Mouse (Mus musculus): ENCODE measurements around the gene Mmp28.

Mmp28 gene

GRCm38 (mm10) chr11:83447612-83448011, 15.3 kb downstream of the Mmp28 start:
- DNase-seq = no peak

DNA sequence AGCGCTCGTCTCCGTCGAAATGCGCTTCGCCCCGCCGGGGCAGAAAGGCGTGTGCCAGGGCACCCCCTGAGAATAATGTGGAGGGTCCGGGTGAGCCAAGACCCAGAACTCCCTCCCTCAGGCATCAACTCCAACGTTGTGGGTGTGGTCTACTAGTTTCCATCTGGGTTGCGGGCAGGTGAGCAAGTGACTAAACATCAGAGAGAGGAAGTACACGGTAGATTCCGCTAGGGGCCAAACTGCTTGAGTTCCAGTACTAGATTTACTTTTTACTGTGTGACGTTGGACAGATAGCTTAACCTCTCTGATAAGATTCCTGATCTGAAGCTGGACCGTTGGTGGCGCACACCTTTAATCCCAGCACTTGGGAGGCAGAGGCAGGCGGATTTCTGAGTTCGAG, 17.9 kb downstream of the Mmp28 start:
- no peak for DNase-seq

GRCm38 (mm10) chr11:83443824-83444223, 19.0 kb downstream of the Mmp28 start:
- DNase-seq = no peak

- no peak for DNase-seq
Measured at GRCm38 (mm10) chr11:83442596-83443267, 20.1 kb downstream of the Mmp28 start.

DNA sequence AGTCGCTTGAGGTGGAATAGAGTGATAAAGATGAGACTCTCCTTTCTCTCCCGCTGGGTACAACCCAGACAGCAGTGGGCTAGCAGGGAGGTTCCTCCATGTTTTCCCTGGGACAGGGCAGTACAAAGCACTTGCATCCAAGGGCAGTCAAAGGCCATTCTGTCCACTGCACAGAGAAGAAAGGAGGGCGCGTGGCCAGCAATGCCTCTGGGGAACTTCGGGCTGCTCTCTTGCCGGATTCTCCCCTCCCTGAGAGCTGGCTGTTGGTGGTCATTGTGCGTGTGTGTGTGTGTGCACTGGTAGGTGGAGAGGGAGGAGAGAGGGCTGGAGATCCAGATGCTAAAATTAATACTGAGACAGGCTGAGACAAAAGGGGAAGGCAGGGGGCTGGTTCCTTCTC, 21.6 kb downstream of the Mmp28 start:
- DNase-seq = no peak

- DNase-seq = peak; percentile 68 to 74
Measured at GRCm38 (mm10) chr11:83440081-83441064, 22.5 kb downstream of the Mmp28 start.

- DNase-seq = no peak
Measured at GRCm38 (mm10) chr11:83439426-83440060, 23.3 kb downstream of the Mmp28 start.

GRCm38 (mm10) chr11:83437377-83437776, 25.5 kb downstream of the Mmp28 start, which contains the start of gene 1700020L24Rik:
Gene 1700020L24Rik, plus strand, starts transcription at chr11:83437677.
- no peak for DNase-seq

DNA sequence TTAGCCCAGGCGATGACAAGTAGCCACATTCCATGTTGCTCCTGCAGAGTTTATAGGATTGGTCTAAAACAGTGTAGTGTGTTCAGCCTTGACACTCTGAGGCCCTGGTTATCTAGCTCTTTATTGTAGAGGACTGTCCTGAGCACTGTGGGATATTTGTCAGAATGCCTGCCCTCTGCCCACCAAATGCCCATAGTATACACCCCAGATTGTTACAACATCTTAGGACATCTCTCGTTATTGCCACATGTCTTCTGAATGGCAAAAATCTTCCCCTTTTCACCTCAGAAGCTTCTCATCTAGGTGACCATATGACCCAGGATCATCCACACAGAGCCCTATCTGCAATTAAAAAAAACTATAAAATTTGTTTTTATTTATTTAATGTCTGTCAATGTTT, 30.3 kb downstream of the Mmp28 start:
- no peak for DNase-seq

DNA sequence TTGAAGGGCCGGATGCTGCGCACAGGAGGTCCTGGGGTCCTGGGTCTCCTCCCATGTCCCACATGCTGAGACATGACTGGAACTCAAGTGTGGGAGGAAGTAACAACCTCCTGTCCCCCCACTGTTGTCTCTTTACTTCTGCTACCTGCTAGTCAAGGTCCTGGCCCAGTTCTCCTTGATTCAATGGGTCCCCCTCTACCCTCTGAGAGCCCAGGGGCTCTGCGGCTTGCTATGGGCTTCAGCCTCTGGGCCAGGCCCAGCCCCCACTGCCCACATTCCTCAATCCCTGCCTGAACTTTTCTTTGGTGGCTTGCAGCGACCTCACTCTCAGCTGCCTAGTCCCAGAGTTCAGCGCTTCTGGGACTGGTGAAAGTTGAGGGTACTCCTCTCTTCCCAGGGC, 33.5 kb downstream of the Mmp28 start, which contains the start of gene Gas2l2:
TSS of gene Gas2l2 (minus strand) at position 101 of the 400 bp plus-strand sequence.
- DNase-seq = no peak

DNA sequence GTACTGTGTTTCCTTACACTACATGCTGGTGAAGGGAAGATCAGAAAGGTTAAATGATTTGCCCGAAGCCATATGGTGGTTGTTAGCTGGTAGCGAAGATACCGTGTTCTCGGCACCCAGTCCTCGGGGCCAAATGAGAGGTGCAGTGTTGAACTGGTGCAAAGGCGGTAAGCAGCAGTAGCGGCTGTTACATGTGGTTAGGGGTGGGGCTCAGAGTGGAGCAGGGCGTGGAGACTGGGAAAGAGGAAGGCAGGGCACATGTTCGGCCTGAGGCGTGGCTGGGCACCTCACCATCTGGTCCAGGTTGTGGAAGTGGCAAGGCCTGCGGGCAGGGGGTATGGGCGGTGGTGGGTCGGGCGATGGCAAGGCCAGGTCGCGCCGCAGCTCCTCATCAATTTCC, 35.9 kb downstream of the Mmp28 start:
- DNase-seq = no peak

DNA sequence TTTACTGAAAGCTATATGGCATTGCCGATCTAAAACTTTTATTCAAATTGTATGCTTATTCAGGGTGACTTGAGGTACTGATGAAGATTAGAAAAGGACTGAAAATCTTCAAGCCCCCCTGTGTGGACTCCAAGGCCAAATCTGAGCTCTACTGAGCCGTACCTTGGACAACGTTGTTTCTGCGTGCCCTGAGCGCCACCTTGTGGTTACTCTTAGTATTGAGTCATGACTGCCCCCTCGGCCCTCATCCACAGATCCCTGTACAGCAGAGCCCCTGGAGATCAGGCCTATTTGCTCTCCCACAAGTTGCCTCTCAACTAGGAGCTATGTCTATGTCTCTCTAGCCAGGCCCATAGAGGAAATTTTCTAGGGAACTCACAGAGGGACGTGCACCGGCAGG, 38.2 kb downstream of the Mmp28 start:
- DNase-seq = no peak

DNA sequence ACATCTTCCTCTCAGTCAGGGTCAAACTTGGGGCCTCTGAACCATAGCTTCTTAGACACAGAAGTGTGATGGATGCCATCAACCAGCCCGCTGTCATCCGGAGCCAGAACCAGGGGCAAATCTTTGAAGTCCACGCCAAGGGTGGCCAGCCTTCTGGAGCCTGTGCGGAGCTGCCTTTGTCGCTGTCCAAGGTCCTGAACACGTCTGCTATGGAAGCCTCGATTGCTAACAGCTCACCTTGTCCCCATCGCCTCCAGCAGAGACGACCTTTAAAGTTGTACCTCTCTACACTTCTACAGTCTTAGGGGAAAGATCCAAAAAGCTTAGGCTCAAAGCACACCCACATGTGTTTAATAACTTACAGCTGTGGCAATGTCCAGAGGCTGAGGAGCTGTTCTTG, 41.6 kb downstream of the Mmp28 start:
- DNase-seq = no peak

GRCm38 (mm10) chr11:83420338-83420737, 42.5 kb downstream of the Mmp28 start:
- DNase-seq = no peak

- no peak for DNase-seq
Measured at GRCm38 (mm10) chr11:83418566-83418965, 44.3 kb downstream of the Mmp28 start.

DNA sequence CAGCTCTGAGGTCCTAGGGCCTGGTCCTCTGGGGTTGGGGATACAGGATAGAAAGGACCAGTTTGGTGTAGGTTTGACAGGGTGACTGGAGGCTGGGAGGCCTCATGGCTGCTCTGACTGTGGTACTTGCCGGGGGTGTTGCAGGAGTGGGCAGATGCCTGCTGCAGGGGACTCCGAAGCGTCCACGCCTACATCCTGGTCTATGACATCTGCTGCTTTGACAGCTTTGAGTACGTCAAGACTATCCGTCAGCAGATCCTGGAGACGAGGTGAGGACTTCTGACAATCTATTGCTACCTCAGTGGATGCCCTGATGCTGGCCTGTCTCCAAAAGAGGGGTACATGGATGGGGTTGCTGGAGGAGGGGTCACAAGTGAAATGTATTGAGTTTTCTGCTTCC, 45.2 kb downstream of the Mmp28 start:
- DNase-seq = no peak

- DNase-seq = peak; percentile 25 to 33
Measured at GRCm38 (mm10) chr11:83417080-83417479, 45.8 kb downstream of the Mmp28 start.

GRCm38 (mm10) chr11:83410510-83410909, 52.4 kb downstream of the Mmp28 start:
- DNase-seq = no peak

GRCm38 (mm10) chr11:83409792-83410291, 53.0 kb downstream of the Mmp28 start:
- no peak for DNase-seq

- DNase-seq = no peak
Measured at GRCm38 (mm10) chr11:83409087-83409754, 53.6 kb downstream of the Mmp28 start, which contains the start of gene Rasl10b. Gene Rasl10b, plus strand, starts transcription at chr11:83409137.

GRCm38 (mm10) chr11:83408242-83408641, 54.6 kb downstream of the Mmp28 start:
- DNase-seq = no peak

DNA sequence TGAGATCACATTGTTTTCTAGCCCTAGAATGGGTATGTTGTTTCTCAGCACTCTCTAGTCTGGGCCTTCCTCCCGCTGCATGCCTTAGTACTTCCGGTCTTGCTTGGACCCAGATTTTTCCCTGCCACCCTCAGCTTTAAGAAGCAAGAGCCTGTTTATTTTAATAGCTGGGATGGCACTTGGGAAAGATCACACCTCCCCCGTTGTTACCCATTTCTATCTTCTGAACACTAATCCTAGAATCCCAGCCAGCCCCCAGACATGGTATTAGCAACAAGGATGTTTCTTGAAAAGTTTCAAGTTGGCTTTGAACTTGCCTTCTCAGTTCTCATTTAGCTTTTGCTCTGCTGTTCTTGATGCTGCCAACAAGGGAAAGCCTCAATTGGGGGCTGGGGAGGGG, 56.5 kb downstream of the Mmp28 start:
- no peak for DNase-seq
